ENCODE assay signal across 7 mouse cellular contexts in the genomic region with DNA sequence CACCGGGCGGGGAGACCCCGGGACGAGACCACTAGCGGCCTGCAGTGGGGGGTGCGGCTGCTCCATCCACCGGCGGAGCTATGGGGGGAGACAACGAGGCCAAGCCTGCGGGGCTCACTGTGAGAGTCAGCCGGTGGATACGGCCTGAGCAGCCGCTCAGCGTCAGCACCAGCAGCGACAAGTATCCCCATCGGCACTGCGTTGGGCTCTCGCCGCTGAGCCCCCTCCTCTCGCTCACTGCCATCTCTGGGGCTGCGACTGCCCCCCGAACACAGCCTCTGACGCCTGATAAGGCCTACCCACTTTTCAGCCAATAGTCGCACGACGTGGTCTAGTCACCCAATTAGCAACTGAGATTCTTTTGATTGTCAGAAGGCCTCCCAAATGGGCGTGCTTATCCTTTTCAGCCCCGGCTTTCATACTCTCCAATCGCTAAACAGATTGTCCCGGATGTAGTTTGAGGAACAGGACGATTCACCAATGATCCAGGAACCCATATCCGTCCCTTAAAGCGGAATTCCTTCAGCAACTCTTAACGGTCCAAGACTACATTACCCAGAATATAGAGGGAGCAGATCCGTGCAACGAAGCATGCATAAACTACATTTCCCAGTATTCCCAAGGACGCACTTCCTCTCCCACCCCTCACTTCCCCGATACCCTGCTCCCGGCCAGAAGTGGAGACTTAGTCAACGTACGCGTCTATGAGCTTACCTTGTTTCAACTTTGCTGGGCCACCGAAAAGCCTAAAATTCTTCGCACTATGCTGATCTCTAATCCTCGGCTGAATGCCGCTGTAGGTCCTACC. TPM values are rescaled to one million over a fixed set of nuclear protein-coding genes. Genes with fewer than 3 reads are reported as not detected.
DNase-seq lines count a peak whose midpoint lies in the region; ATAC-seq lines count a peak whose summit lies in the region.

No protein-coding gene starts in this region.

- no peaks in the 10 kb centered on the region for H3K27me3 ChIP-seq in intestine, embryonic 16.5 days (replicated peaks; ENCODE audit: control insufficient read depth, insufficient read depth, low read length)
- no peaks in the 10 kb centered on the region for H3K27me3 ChIP-seq in midbrain, embryonic 11.5 days (ENCODE audit: control insufficient read depth, insufficient read depth, low read length)

- peak overlapping the region; percentile 88 for H3K4me3 ChIP-seq in intestine, embryonic 16.5 days (ENCODE audit: low read length)
- H3K4me3 ChIP-seq in midbrain, embryonic 11.5 days (ENCODE audit: low read depth, low read length): peak overlapping the region; percentile 69

- peaks cover 21% of the 10 kb centered on the region for H3K4me1 ChIP-seq in intestine, embryonic 16.5 days (ENCODE audit: control insufficient read depth, insufficient read depth, low read length)
- peaks cover 18% of the 10 kb centered on the region for H3K4me1 ChIP-seq in midbrain, embryonic 11.5 days (ENCODE audit: control insufficient read depth, insufficient read depth, low read length)

- peak; percentile 89 for ATAC-seq in intestine, embryonic 16.5 days
- ATAC-seq in midbrain, embryonic 11.5 days (ENCODE audit: low FRiP score): peak; percentile 92

- no peaks in the 10 kb centered on the region for H3K9me3 ChIP-seq in intestine, embryonic 16.5 days (ENCODE audit: control insufficient read depth, low read length)
- H3K9me3 ChIP-seq in midbrain, embryonic 11.5 days (ENCODE audit: control insufficient read depth, low read length): no peaks in the 10 kb centered on the region

- WGBS in intestine, embryonic 16.5 days: under 1% methylated on average over 46 of the region's 46 CpGs
- WGBS in midbrain, embryonic 11.5 days: under 1% methylated on average over 46 of the region's 46 CpGs

- H3K36me3 ChIP-seq in intestine, embryonic 16.5 days (ENCODE audit: control insufficient read depth, insufficient read depth, low read length): peaks cover 9% of the 10 kb centered on the region
- no peaks in the 10 kb centered on the region for H3K36me3 ChIP-seq in midbrain, embryonic 11.5 days (ENCODE audit: control insufficient read depth, insufficient read depth, low read length)

- peak overlapping the region; percentile 94 for H3K4me2 ChIP-seq in intestine, embryonic 16.5 days (ENCODE audit: low read depth, low read length)
- peak overlapping the region; percentile 91 for H3K4me2 ChIP-seq in midbrain, embryonic 11.5 days

- H3K27ac ChIP-seq in intestine, embryonic 16.5 days (ENCODE audit: low read length): peak overlapping the region; percentile 92
- H3K27ac ChIP-seq in midbrain, embryonic 11.5 days (ENCODE audit: low read depth, low read length): peak overlapping the region; percentile 89

- peak overlapping the region; percentile 95 for H3K9ac ChIP-seq in intestine, embryonic 16.5 days (ENCODE audit: low read depth, low read length)
- peak overlapping the region; percentile 81 for H3K9ac ChIP-seq in midbrain, embryonic 11.5 days (ENCODE audit: low read length)

- intact Hi-C loops in left cerebral cortex, postnatal 36 days (cut with DNase I): loop anchor here (1.0 to 10.0 kb wide), 3 partner anchors 27 to 243 kb away; a partner anchor contains a TSS

- DNase-seq in adrenal gland, adult 8-10 months: peak; percentile 96
- DNase-seq in embryo, embryonic 9.5 days (ENCODE audit: extremely low spot score): peak; percentile 92
- DNase-seq in gastrocnemius, postnatal 4 days (ENCODE audit: low spot score in 2 of 2): peak; percentile 63 to 84
- DNase-seq in left cerebral cortex, postnatal 36 days (ENCODE audit: low spot score in 2 of 2): peak; percentile 92 to 96
- DNase-seq in midbrain, embryonic 11.5 days (ENCODE audit: low spot score, missing footprints): peak; percentile 98
- DNase-seq in skeletal muscle tissue, adult 2 months (ENCODE audit: low read depth, low spot score): peak; percentile 99

RNA-seq across cellular contexts. Expression of a gene that starts 0.6 kb away (rescaled TPM):
- total RNA-seq in adrenal gland, adult 8-10 months (2022): 100 to 1,000 TPM in 3 of 4 experiments, 10 to 100 TPM in 1; 98.6 to 107 (median 102) TPM
- total RNA-seq in gastrocnemius, postnatal 4 days (2021): 10 to 100 TPM; 24.8 to 25.6 TPM
- polyA plus RNA-seq in intestine, embryonic 16.5 days (2015; fragmentation: Nextera tagmentation; extraction: Ambion mirVana): 34.9 and 37.0 TPM in 2 replicates
- 10 to 100 TPM; 23.2 to 23.4 TPM for total RNA-seq in left cerebral cortex, postnatal 36 days (2021)
- polyA plus RNA-seq in midbrain, embryonic 11.5 days (2014; fragmentation: Nextera tagmentation; extraction: Ambion mirVana): 19.7 and 24.5 TPM in 2 replicates

RNA-seq across cellular contexts. Expression of a gene that starts 1.7 kb away (rescaled TPM):
- total RNA-seq in adrenal gland, adult 8-10 months (2022): 10 to 100 TPM; 57.1 to 89.6 (median 72.8) TPM
- total RNA-seq in gastrocnemius, postnatal 4 days (2021): 10 to 100 TPM; 61.0 to 81.5 TPM
- 46.9 and 47.4 TPM in 2 replicates for polyA plus RNA-seq in intestine, embryonic 16.5 days (2015; fragmentation: Nextera tagmentation; extraction: Ambion mirVana)
- 1 to 10 TPM; 5.3 to 9.2 TPM for total RNA-seq in left cerebral cortex, postnatal 36 days (2021)
- 21.2 and 23.6 TPM in 2 replicates for polyA plus RNA-seq in midbrain, embryonic 11.5 days (2014; fragmentation: Nextera tagmentation; extraction: Ambion mirVana)

RNA-seq across cellular contexts. Expression of a gene that starts 19.7 kb away (rescaled TPM):
- total RNA-seq in adrenal gland, adult 8-10 months (2022): 1,000 to 10,000 TPM in 1 of 4 experiments, 100 to 1,000 TPM in 1, 10 to 100 TPM in 2; 36.4 to 1,135 (median 245) TPM
- 10 to 100 TPM in 1 of 2 experiments, 1 to 10 TPM in 1; 5.3 to 19.8 TPM for total RNA-seq in gastrocnemius, postnatal 4 days (2021)
- polyA plus RNA-seq in intestine, embryonic 16.5 days (2015; fragmentation: Nextera tagmentation; extraction: Ambion mirVana): 5.0 and 8.2 TPM in 2 replicates
- total RNA-seq in left cerebral cortex, postnatal 36 days (2021): under 1 TPM; 0.59 to 0.74 TPM
- polyA plus RNA-seq in midbrain, embryonic 11.5 days (2014; fragmentation: Nextera tagmentation; extraction: Ambion mirVana): 0.19 and 0.68 TPM in 2 replicates

RNA-seq across cellular contexts. Expression of a gene that starts 31.3 kb away (rescaled TPM):
- 1 to 10 TPM; 3.0 to 6.2 (median 4.1) TPM for total RNA-seq in adrenal gland, adult 8-10 months (2022)
- total RNA-seq in gastrocnemius, postnatal 4 days (2021): 1 to 10 TPM; 2.1 to 3.4 TPM
- 2.4 and 2.8 TPM in 2 replicates for polyA plus RNA-seq in intestine, embryonic 16.5 days (2015; fragmentation: Nextera tagmentation; extraction: Ambion mirVana)
- 1 to 10 TPM; 3.7 to 4.7 TPM for total RNA-seq in left cerebral cortex, postnatal 36 days (2021)
- 1.8 and 2.3 TPM in 2 replicates for polyA plus RNA-seq in midbrain, embryonic 11.5 days (2014; fragmentation: Nextera tagmentation; extraction: Ambion mirVana)

RNA-seq across cellular contexts. Expression of a gene that starts 53.6 kb away (rescaled TPM):
- under 1 TPM in 2 of 4 experiments, not detected in 2; 0.16 to 0.17 TPM for total RNA-seq in adrenal gland, adult 8-10 months (2022)
- total RNA-seq in gastrocnemius, postnatal 4 days (2021): not detected
- polyA plus RNA-seq in intestine, embryonic 16.5 days (2015; fragmentation: Nextera tagmentation; extraction: Ambion mirVana): 0.21 and 0.43 TPM in 2 replicates
- total RNA-seq in left cerebral cortex, postnatal 36 days (2021): not detected
- polyA plus RNA-seq in midbrain, embryonic 11.5 days (2014; fragmentation: Nextera tagmentation; extraction: Ambion mirVana): 0.07 and 0.11 TPM in 2 replicates

Comparison
In these comparisons a context has a peak if more than half of its experiments do, and no peak if none do; other contexts are left out.
1. Peak in every context shown above with its lines: DNase-seq, ATAC-seq, H3K4me3 ChIP-seq and H3K27ac ChIP-seq.
2. RNA of a gene that starts 1.7 kb away (total RNA-seq): 61.0 to 81.5 TPM in gastrocnemius, postnatal 4 days and 57.1 to 89.6 TPM in adrenal gland, adult 8-10 months; 5.3 to 9.2 TPM in left cerebral cortex, postnatal 36 days; every median in the first group is over 4 times any median in the second.